Mouse (Mus musculus) E14TG2a.4 (cell line): ENCODE data around the gene Gstt4.

ENCODE experiments used
- CTCF ChIP-seq: conservative IDR thresholded peaks from 2 replicates; pipeline ENCODE4 v1.5.1; 2014; ENCODE audit warnings: low read length
- NANOG ChIP-seq: IDR thresholded peaks from 2 replicates; pipeline ENCODE4 v1.6.1; 2014; ENCODE audit warnings: borderline replicate concordance, low read length, mixed read lengths
- POU5F1 ChIP-seq: IDR thresholded peaks from 2 replicates; pipeline ENCODE4 v1.6.1; 2014; ENCODE audit warnings: low read length, borderline replicate concordance

- no peak for TF ChIP-seq CTCF
- TF ChIP-seq POU5F1: no peak
- no peak for TF ChIP-seq NANOG
Measured at GRCm38 (mm10) chr10:75776562-75776961, 45.8 kb downstream of the Gstt4 start.
